Comparison of ENCODE assay signal across 17 mouse cellular contexts in the genomic region with DNA sequence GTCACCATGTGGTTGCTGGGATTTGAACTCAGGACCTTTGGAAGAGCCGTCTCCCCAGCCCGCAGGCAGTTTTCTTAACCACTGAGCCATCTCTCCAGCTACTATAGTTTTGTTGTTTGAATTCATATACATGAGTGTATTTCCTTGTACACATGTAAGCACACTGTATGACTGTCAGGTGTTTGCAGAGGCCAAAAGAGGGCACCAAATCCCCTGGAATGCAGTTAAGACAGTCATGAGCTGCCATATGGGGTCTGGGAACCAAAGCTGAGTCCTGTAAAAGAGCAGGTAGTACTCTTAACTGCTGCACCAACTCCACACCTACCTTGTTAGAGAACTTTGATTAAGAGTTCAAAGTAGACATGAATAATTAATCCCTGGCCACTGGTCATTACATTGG. TPM values are rescaled to one million over a fixed set of nuclear protein-coding genes. Genes with fewer than 3 reads are reported as not detected.
A peak's percentile ranks its signal among the peaks of the same experiment; 100 is the strongest.
DNase-seq lines count a peak whose midpoint lies in the region; ATAC-seq and TF ChIP-seq lines count a peak whose summit lies in the region.
"Had no signal": no experiment of that assay in that cellular context is flagged by ENCODE, and none has a peak within 500 bp of the region (broad histone marks: within the 10 kb centered on the region; RNA-seq: fewer than 3 reads in every experiment).

No protein-coding gene starts in this region.

- no peaks in the 10 kb centered on the region for H3K27me3 ChIP-seq in kidney, postnatal 0 days (ENCODE audit: insufficient read depth, low read length)
- no peaks in the 10 kb centered on the region for H3K27me3 ChIP-seq in kidney, embryonic 16.5 days (ENCODE audit: insufficient read depth, low read length)
- no peaks in the 10 kb centered on the region for H3K27me3 ChIP-seq in forebrain, postnatal 0 days (ENCODE audit: insufficient read depth, low read length)
- H3K27me3 ChIP-seq: forebrain, embryonic 13.5 days; limb, embryonic 13.5 days; megakaryocyte, embryonic 14.5 days had no signal

- DNase-seq in kidney, postnatal 0 days (ENCODE audit: low spot score) = no peak
- DNase-seq in lung, postnatal 36 days = peak; percentile 14
- no peak for DNase-seq in lung, postnatal 10 days
- DNase-seq in ZHBTc4 (ENCODE audit: low read depth, low spot score) = peak; percentile 28
- DNase-seq in retina, embryonic 14.5 days (ENCODE audit: low spot score) = no peak
- DNase-seq in forebrain, postnatal 0 days = no peak
- DNase-seq: heart, postnatal 4 days; thymus, adult 18-20 months had no signal

- no peaks in the 10 kb centered on the region for H3K4me1 ChIP-seq in kidney, postnatal 0 days (replicated peaks; ENCODE audit: insufficient read depth, low read length)
- no peaks in the 10 kb centered on the region for H3K4me1 ChIP-seq in kidney, embryonic 16.5 days (ENCODE audit: insufficient read depth, low read length)
- no peaks in the 10 kb centered on the region for H3K4me1 ChIP-seq in forebrain, postnatal 0 days (ENCODE audit: insufficient read depth)
- H3K4me1 ChIP-seq: forebrain, embryonic 13.5 days; heart, embryonic 10.5 days; limb, embryonic 13.5 days had no signal

- no peak overlapping the region for H3K4me3 ChIP-seq in kidney, postnatal 0 days (replicated peaks; ENCODE audit: low read depth, low read length)
- no peak overlapping the region for H3K4me3 ChIP-seq in kidney, embryonic 16.5 days (ENCODE audit: low read length)
- no peak overlapping the region for H3K4me3 ChIP-seq in forebrain, postnatal 0 days (ENCODE audit: low read depth, low read length)
- H3K4me3 ChIP-seq: forebrain, embryonic 13.5 days; heart, embryonic 10.5 days; limb, embryonic 13.5 days; megakaryocyte, embryonic 14.5 days had no signal

- no peak overlapping the region for H3K9ac ChIP-seq in kidney, postnatal 0 days (ENCODE audit: low read depth, low read length)
- H3K9ac ChIP-seq in kidney, embryonic 16.5 days (replicated peaks; ENCODE audit: low read length) = no peak overlapping the region
- H3K9ac ChIP-seq in forebrain, postnatal 0 days = no peak overlapping the region
- H3K9ac ChIP-seq: forebrain, embryonic 13.5 days; limb, embryonic 13.5 days had no signal

- no peak overlapping the region for H3K27ac ChIP-seq in kidney, postnatal 0 days
- H3K27ac ChIP-seq in kidney, embryonic 16.5 days (ENCODE audit: low read length) = no peak overlapping the region
- H3K27ac ChIP-seq in forebrain, postnatal 0 days (ENCODE audit: low read depth, low read length) = no peak overlapping the region
- H3K27ac ChIP-seq: forebrain, embryonic 13.5 days; heart, embryonic 10.5 days; limb, embryonic 13.5 days had no signal

- H3K36me3 ChIP-seq in kidney, postnatal 0 days (ENCODE audit: insufficient read depth, low read length) = no peaks in the 10 kb centered on the region
- no peaks in the 10 kb centered on the region for H3K36me3 ChIP-seq in kidney, embryonic 16.5 days (ENCODE audit: insufficient read depth, low read length)
- H3K36me3 ChIP-seq in forebrain, postnatal 0 days (ENCODE audit: insufficient read depth) = peaks cover under 1% of the 10 kb centered on the region; the same call in 1 of the 2 replicates
- H3K36me3 ChIP-seq: limb, embryonic 13.5 days had no signal

- no peak for ATAC-seq in kidney, postnatal 0 days (replicated peaks; ENCODE audit: low FRiP score, low read depth)
- ATAC-seq in kidney, embryonic 16.5 days (ENCODE audit: low FRiP score, low TSS enrichment) = no peak
- ATAC-seq in forebrain, postnatal 0 days = no peak
- ATAC-seq: forebrain, embryonic 13.5 days had no signal

- H3K9me3 ChIP-seq in kidney, postnatal 0 days (replicated peaks; ENCODE audit: low read length) = no peaks in the 10 kb centered on the region
- no peaks in the 10 kb centered on the region for H3K9me3 ChIP-seq in kidney, embryonic 16.5 days (ENCODE audit: low read length)
- no peaks in the 10 kb centered on the region for H3K9me3 ChIP-seq in forebrain, postnatal 0 days (ENCODE audit: low read length)
- H3K9me3 ChIP-seq: forebrain, embryonic 13.5 days; G1E; heart, embryonic 10.5 days; limb, embryonic 13.5 days; megakaryocyte, embryonic 14.5 days had no signal

- 97% methylated on average over 2 of the region's 2 CpGs for WGBS in kidney, postnatal 0 days
- 98% methylated on average over 2 of the region's 2 CpGs for WGBS in kidney, embryonic 16.5 days
- WGBS in forebrain, postnatal 0 days = 95% methylated on average over 2 of the region's 2 CpGs

- peak; percentile 31; the same call in 1 of the 2 replicates for TF ChIP-seq CTCF in kidney, postnatal 0 days (IDR thresholded peaks at IDR 0.05; ENCODE audit: low read depth)
- TF ChIP-seq CTCF in forebrain, postnatal 0 days (IDR thresholded peaks at IDR 0.05; ENCODE audit: low read depth) = no peak

- no peak overlapping the region for H3K4me2 ChIP-seq in kidney, postnatal 0 days (ENCODE audit: low read length)
- no peak overlapping the region for H3K4me2 ChIP-seq in kidney, embryonic 16.5 days (replicated peaks; ENCODE audit: low read depth, low read length)
- H3K4me2 ChIP-seq in forebrain, postnatal 0 days (ENCODE audit: low read depth) = no peak overlapping the region
- H3K4me2 ChIP-seq: forebrain, embryonic 13.5 days; limb, embryonic 13.5 days had no signal

RNA-seq across cellular contexts. Expression of a gene that starts 45.1 kb away (rescaled TPM):
- polyA plus RNA-seq in kidney, postnatal 0 days (2015; fragmentation: Nextera tagmentation; extraction: Ambion mirVana) = 0.71 and 0.76 TPM in 2 replicates
- polyA plus RNA-seq in kidney, embryonic 16.5 days (2015; fragmentation: Nextera tagmentation; extraction: Ambion mirVana) = 0.10 and 0.22 TPM in 2 replicates
- total RNA-seq in forebrain, postnatal 0 days (2014; rRNA removed) = 0.29 TPM in 1 of 2 replicates, not detected in the other
- polyA plus RNA-seq in forebrain, postnatal 0 days (2015; fragmentation: Nextera tagmentation; extraction: Ambion mirVana) = not detected in 2 replicates
- total RNA-seq: adrenal gland, postnatal 4 days; heart, postnatal 4 days; left cerebral cortex, adult 18-20 months; neutrophil, adult 5-6 weeks had no signal
- polyA plus RNA-seq: G1E; heart, embryonic 10.5 days; limb, embryonic 13.5 days had no signal

RNA-seq across cellular contexts. Expression of a gene that starts 59.8 kb away (rescaled TPM):
- 1.3 and 1.9 TPM in 2 replicates for polyA plus RNA-seq in kidney, postnatal 0 days (2015; fragmentation: Nextera tagmentation; extraction: Ambion mirVana)
- polyA plus RNA-seq in kidney, embryonic 16.5 days (2015; fragmentation: Nextera tagmentation; extraction: Ambion mirVana) = 0.81 and 0.90 TPM in 2 replicates
- total RNA-seq in forebrain, postnatal 0 days (2014; rRNA removed) = 5.4 and 5.7 TPM in 2 replicates
- 2.1 and 2.2 TPM in 2 replicates for polyA plus RNA-seq in forebrain, postnatal 0 days (2015; fragmentation: Nextera tagmentation; extraction: Ambion mirVana)

Comparison
In these comparisons a context has a peak if more than half of its experiments do, and no peak if none do; other contexts are left out.
1. DNase-seq: peak in lung, postnatal 36 days (single experiment) and ZHBTc4 (single experiment); none in kidney, postnatal 0 days (single experiment), lung, postnatal 10 days (single experiment), retina, embryonic 14.5 days (single experiment) and forebrain, postnatal 0 days (single experiment).